Mouse (Mus musculus) thymus, postnatal 14 days (tissue): ENCODE results near the gene Mtrf1.
A peak's percentile ranks its signal among the peaks of the same experiment; 100 is the strongest.

ENCODE experiments used
- DNase-seq: peaks from one replicate; pipeline ENCODE4 v3.0.0; 2021

The Mtrf1 gene

DNA sequence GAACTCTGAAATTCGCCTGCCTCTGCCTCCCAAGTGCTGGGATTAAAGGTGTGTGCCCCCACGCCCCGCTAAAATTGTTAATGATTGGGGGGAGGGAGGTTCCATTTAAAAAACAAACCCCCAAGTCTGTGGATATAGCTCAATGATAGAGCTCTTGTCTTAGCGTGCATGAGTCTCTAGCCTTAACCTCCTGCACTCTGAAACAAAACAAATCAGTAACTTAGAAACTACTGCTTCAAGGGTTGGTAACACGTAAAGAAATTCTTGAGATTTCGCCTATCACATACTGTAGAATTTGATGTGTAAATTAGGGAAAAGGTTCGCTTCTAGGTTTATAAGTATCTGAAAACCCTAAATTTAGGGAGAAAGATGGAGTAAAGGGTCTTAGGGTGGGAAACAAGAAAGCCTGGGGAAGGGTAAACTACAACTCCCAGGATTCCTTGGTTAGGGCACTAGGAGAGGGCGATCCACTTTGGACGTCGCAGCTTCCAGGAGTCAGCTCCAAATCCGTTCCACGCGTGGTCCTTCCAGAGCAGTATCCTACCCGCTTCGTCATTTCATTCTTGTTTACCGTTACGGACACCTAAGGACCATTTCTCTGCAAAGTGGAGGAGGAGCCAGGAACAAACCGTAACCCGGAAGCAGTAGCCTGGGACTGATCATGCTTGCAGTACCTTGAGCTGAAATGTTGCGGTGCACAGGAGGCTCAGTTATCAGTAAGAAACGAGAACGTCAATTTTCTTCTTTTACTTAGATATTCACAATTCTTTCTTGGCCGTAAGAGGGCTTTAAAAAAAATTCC lies at the start of gene Mtrf1:
Gene Mtrf1, plus strand, starts transcription at position 452 of the 802 bp plus-strand sequence.
- peak; percentile 70 for DNase-seq

DNA sequence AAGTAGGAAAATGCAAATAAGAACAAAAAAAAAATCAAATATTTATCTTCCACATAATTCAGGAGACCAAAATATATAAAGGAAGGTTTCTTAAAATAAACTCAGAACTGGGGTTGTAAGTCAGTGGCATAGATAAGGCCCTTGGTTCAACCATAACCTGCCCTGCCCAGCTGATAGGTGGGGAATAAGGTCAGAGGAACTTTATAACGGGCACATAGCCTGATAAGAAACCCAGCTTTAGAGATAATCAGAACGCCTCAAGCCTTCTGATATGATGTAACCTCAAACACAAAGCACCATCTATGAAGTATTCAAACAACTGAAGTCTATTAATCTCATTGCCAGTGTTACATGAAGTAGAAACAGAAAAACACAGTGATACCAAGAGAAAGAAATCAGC lies 39.5 kb upstream of the Mtrf1 start:
- no peak for DNase-seq

GRCm38 (mm10) chr14:79377041-79377440 lies 20.5 kb upstream of the Mtrf1 start:
- DNase-seq = no peak

DNA sequence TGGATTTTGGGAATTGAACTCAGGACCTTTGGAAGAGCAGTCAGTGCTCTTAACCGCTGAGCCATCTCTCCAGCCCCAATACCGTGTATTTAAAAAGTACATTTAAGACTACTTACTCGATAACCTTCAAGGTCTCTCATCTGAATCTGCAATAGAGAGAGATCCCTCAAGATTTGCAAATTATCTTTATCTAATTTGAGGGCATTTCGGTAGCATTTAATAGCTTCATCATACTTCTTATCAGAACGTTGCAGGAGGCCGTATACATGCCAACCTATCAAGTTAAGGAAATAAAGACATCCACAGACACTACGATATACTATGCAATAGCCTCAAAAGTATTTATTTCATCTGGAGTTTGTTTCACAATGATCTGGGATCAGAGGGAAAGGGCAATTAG lies 14.5 kb upstream of the Mtrf1 start:
- DNase-seq = no peak

DNA sequence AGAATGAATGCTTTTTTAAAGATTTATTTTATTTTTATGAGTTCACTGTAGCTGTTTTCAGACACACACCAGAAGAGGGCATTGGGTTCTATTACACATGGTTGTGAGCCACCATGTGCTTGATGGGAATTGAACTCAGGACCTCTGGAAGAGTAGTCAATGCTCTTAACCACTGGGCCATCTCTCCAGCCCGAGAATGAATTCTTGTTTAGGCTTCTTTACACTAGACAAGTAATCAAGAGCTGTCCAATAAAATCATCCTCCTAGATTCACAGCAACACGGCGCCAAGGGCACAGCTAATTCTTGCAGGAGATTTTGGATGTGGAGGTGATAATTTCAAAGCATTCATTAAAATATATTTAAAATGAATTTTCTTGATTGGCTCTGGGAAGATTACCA lies 9.3 kb upstream of the Mtrf1 start:
- DNase-seq = no peak

GRCm38 (mm10) chr14:79389438-79390264 lies 7.9 kb upstream of the Mtrf1 start:
- DNase-seq = peak; percentile 11

- peak; percentile 97 for DNase-seq
Observed at GRCm38 (mm10) chr14:79390265-79390926, 7.2 kb upstream of the Mtrf1 start, which contains the start of gene Naa16. Naa16 (minus strand) TSS chr14:79390778.

DNA sequence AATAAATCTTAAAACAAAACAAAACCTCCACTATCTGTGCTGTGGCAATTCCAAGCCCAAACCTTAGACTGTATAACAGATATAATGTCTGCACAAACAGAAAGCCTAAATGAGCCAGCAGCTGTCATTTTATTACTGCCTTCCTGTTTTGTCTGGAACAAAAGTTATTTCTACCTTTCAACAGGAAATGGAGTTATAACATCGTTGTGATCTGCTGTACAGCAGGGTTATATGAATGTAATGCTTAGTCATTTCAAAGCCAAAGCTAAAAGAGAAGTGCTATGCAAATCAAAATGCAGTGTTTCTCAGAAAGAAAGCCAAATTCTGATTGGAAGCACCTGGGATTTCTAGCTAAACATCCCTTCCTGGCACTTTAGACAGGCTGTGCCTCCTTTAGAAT lies 4.3 kb upstream of the Mtrf1 start:
- DNase-seq = peak; percentile 14

- DNase-seq = peak; percentile 68
Observed at GRCm38 (mm10) chr14:79394564-79394963, 3.0 kb upstream of the Mtrf1 start.

GRCm38 (mm10) chr14:79407641-79408040 lies 10.1 kb downstream of the Mtrf1 start:
- no peak for DNase-seq

- no peak for DNase-seq
Observed at GRCm38 (mm10) chr14:79409278-79409830, 11.8 kb downstream of the Mtrf1 start.

GRCm38 (mm10) chr14:79410662-79411061 lies 13.1 kb downstream of the Mtrf1 start:
- no peak for DNase-seq

GRCm38 (mm10) chr14:79413121-79413520 lies 15.5 kb downstream of the Mtrf1 start:
- no peak for DNase-seq

- no peak for DNase-seq
Observed at GRCm38 (mm10) chr14:79420083-79420685, 22.6 kb downstream of the Mtrf1 start.

DNA sequence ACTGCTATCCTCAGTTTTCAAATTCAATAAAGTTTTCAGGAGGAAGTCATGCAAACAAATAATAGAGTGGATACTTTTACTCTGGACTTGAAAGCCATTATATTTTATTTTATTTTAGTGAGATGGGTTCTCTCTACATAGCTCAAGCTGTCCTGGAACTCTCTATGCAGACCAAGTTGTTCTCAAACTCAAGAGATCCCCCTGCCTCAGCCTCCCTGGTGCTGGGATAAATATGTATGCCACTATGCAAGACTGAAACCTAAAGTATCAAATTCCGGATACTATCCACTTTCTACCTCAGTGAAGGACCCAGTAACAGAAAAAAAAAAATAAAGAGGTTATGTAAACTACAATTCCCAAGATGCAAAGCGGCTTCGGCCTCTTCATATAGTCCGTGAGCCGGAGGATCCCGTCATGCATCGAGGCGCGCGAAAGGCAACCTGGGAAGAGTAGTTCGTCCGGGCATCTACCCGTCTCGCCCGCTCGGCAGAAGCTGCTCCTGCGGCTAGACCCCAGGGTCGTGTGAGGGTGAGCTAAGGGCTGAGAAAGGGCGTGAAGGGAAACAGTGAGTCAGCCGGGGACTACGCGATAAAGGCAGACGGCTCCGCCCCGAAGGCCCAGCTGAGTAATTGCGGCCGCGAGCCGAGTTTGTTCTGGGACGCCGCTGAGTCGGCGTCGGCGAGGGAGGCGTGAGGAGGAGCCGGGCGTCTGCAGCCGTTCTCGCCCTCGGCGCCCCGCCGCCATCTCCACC lies 28.6 kb downstream of the Mtrf1 start, which contains the start of gene Kbtbd7:
Gene Kbtbd7, plus strand, starts transcription at position 533 of the 751 bp plus-strand sequence.
- peak; percentile 95 for DNase-seq

DNA sequence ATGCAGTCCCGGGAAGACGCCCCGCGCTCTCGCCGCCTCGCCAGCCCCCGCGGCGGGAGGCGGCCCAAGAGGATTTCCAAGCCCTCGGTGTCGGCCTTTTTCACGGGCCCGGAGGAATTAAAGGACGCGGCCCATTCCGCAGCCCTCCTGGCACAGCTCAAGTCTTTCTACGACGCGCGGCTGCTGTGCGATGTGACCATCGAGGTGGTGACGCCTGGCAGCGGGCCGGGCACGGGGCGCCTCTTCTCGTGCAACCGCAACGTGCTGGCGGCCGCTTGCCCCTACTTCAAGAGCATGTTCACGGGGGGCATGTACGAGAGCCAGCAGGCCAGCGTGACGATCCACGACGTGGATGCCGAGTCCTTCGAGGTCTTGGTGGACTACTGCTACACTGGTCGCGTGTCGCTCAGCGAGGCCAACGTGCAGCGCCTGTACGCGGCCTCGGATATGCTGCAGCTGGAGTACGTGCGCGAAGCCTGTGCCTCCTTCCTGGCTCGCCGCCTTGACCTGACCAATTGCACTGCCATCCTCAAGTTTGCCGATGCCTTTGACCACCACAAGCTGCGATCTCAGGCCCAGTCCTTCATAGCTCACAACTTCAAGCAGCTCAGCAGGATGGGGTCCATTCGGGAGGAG lies 29.3 kb downstream of the Mtrf1 start:
- peak; percentile 18 for DNase-seq

- DNase-seq = no peak
Observed at GRCm38 (mm10) chr14:79434068-79434467, 36.5 kb downstream of the Mtrf1 start.

DNA sequence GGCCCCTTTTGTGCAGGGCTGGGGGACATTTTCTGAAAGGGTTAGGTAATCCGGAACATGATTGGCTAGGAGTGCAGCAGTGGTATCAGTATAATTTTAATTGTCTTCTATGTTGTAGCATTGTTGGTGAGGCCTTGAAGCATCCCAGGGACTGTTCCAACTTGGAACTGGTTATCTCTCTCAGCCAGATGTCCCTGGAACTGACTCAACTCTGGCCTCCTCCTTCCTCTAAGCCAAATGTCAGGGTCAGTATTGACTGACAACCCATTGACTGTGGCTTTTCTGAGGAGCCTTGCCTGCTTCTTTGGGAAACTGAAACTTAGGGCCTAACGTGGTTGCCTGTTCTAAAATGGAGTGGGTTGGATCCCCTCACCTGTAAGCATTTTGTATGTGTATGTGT lies 43.1 kb downstream of the Mtrf1 start:
- DNase-seq = no peak

DNA sequence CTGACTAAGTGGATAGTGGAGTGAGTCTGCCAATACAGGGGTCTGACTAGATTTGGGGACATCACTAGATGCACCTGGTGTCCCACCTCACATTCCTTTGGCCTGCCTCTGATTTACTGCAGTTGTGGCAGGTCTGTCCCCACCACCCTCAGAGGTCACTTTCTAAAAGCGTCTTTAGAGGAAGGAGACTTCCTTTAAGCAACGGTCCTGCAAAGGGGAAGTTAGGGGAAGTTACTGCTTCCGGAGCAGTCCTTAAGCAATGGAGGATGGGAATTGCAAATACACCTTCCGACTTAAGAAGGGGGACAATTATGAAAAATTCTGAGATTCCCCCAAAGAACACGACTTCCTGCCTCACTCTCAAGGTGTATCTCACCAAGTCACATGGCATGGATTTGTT lies 43.9 kb downstream of the Mtrf1 start:
- no peak for DNase-seq

DNA sequence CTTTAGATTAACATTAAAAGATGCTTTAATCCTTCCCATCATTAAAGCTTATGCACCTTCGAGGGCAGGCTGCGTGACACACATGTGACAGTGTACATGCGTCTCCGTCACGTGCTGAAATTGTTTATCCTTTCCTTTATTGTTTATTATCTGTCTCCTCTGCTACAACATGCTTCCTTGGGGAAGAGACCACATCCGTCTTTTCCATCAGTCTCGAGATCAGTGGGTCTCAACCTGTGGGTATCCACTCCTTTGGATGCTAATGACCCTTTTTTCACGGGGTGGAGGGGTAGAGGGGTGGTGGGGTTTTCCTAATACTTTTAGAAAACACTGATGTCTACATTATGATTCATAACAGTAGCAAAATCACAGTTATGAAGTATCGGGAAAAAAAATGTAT lies 47.0 kb downstream of the Mtrf1 start:
- DNase-seq = no peak

GRCm38 (mm10) chr14:79445055-79445620 lies 47.6 kb downstream of the Mtrf1 start:
- DNase-seq = no peak
